Mouse (Mus musculus): ENCODE measurements at regions not wholly inside any gene's neighbourhood (a gene's known extent, or its start where the extent isn't known, plus 50 kb on each side); places are given as distances from the start of the nearest gene placed in this dataset.

DNA sequence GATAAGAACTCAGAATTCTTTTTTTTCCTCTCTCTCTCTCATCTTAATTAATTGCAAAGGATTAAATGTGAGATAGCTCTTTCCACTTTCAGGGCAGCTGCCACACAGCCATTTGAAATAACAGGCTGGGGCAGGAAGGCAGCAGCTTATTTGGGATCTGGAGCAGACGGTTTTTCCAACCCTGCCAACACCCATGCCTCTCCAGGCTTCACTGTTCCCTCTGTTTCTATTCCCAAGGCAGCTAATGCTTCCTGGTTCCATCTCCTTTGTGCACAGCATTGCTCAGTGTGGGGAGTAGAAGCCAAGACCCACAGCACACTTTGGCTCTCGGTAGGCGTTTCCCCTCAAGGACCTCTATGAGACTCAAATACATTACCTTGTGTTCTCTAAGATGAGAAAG, 109.4 kb upstream of the Nr4a3 start:
- no peak for TF ChIP-seq POLR2A (IDR thresholded peaks at IDR 0.05; ENCODE audit: low read depth, low read length)
- no peak for TF ChIP-seq CTCF (IDR thresholded peaks at IDR 0.05; ENCODE audit: borderline replicate concordance, insufficient read depth, low read length)

Data from embryonic fibroblast, embryonic 13.5 days (primary cell).